Mouse (Mus musculus): Measurements from ENCODE around the gene B4galt2. TPM values are rescaled to one million over a fixed set of nuclear protein-coding genes. Genes with fewer than 3 reads are reported as not detected.

Gene B4galt2
- 1 to 10 TPM; 1.7 to 3.5 (median 2.1) TPM for total RNA-seq (2022)

DNA sequence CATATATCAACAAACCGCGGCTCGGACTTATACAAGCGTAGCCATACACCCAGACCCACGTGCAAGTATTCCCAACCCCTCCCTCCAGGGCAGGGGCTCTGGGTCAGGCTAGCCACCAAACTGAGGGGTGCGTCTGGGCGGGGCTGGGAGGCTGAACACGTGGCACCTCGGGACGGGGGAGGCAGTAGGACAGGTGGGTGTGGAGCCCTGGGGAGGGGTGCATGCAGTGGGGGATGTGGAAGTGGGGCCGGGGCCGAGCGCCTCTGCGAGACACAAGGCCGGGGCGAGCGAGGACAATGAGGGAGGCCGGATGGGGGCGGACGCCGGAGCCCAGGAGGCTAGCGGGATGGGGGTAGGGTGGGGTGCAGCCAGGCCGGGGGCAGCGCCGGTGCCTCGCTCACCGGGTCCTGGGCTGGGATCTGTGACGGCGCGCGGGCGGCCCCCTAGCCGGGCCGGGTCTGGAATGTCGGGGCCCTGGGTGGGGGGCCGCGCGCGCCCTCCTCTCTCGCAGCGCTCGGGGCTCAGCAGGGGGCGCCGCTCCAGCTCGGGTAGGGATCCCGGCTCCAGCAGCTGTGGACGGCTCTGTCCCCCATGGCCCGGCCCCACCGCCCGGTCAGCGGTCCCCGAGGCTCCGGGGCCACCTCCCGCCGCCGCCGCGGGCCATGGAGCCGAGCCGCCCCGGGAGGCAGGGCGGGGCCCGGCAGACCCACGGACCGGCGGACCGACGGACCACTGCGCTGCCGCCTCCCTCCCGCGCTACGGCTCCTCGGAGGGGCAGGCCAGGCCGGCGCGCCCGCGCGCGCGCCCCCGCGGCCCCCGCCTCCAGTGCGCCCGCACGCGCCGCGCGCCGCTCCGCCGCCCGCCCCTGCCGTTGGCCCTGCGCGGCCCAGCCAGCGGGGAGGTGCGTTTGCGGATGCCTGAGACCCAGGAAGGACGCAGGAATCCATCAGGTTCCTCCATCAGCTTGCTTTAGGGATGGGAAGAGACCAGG is at the start of gene B4galt2:
Gene B4galt2 (minus strand): TSS at position 787 of the 991 bp plus-strand sequence.
- peak in 1 of 2 experiments; percentile 41 for DNase-seq (ENCODE audit: low spot score in 2 of 2)

GRCm38 (mm10) chr4:117929391-117929881 is 46.1 kb upstream of the B4galt2 start, which contains the start of gene Artn:
Gene Artn (minus strand): TSS chr4:117929763.
- peak; percentile 13 to 46 for DNase-seq (ENCODE audit: low spot score in 2 of 2)

DNA sequence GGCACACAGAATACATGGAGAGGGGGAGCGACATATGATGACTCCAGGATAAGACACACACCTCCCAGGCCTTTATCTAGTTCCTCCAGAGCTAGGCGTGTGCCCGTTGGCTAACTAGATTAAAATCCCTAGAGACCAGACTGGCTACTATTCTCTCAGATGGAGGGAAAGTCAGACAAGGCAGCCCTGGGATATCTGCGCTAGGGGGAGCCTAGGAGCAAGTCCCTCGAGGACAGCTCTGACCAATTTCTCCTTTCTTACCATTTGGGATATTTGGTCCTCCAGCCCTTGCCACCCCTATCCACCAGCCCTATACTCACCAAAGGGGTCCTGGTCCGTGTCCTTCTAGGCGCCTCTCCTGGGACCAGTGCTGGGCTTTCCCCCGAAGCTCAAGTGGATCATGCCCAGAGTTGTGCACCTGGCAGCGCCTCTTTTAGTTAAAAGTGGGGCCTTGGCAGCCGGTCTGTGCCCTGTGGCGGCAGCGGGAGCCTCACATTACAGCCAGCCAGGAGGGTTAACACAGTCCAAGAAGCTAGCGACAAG is 45.5 kb upstream of the B4galt2 start:
- DNase-seq (ENCODE audit: low spot score in 2 of 2), result peak; percentile 30 to 56

GRCm38 (mm10) chr4:117928234-117928633 is 44.9 kb upstream of the B4galt2 start:
- no peak for DNase-seq (ENCODE audit: low spot score in 2 of 2)

- DNase-seq (ENCODE audit: low spot score in 2 of 2), result peak in 1 of 2 experiments; percentile 10
Observed at GRCm38 (mm10) chr4:117926545-117927482, 43.5 kb upstream of the B4galt2 start.

DNA sequence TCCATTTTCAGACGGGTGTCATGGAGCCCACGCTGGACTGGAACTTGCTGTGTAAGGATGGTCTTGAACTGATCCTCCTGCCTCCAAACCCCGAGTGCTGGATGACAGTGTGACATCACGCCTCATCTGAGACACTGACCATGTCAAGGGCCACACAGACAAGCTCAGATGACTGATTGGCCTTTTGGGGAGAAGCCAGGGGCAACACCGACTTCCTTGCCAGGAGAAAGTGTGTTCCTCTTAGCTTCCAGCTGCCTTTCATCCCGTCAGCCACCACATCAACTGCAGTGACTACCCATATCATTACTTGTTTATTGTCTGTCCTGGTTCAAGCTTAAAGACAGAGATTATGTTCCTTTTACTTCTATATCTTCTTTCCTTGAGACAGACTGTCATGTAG is 41.6 kb upstream of the B4galt2 start:
- no peak for DNase-seq (ENCODE audit: low spot score in 2 of 2)

DNA sequence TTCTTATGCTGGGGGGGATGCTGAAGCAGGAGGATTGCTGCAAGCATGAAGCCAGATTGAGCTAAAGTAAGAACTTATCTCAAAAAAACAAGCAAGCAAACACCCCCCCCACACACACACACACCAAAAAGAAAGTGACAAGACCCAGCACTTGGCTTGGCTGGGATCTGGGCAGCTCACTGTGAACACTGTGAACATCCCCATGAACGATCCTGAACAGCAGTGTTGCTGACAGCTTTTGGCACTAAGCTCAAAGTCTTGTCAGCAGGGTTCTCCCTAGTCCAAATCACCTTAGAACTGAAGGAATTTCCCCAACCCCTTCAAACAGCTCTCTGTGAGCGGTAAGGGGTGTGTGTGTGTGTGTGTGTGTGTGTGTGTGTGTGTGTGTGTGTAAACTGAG is 40.2 kb upstream of the B4galt2 start:
- DNase-seq (ENCODE audit: low spot score in 2 of 2), result no peak

- no peak for DNase-seq (ENCODE audit: low spot score in 2 of 2)
Observed at GRCm38 (mm10) chr4:117921358-117921757, 38.1 kb upstream of the B4galt2 start.

GRCm38 (mm10) chr4:117918762-117919161 is 35.5 kb upstream of the B4galt2 start:
- no peak for DNase-seq (ENCODE audit: low spot score in 2 of 2)

DNA sequence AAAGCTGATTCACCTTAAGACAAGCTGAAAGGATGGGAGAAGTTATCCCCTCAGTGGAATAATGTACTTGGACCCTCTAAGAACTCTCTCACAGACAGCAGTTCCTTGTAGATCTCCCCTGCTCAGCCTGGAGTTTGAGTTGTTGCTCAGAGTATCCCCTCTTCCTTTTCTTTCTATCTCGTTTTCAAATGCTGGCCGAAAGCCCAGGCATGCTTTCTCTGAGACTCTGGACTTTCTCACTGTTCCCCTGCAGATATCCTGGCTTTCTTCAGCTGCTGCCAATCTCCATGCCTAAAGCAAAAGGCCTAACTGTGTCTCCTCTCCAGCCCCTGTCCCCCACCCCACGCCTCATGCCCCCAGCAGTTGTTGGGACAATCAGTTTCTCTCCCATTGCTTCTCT is 35.0 kb upstream of the B4galt2 start:
- no peak for DNase-seq (ENCODE audit: low spot score in 2 of 2)

- DNase-seq (ENCODE audit: low spot score in 2 of 2), result no peak
Observed at GRCm38 (mm10) chr4:117917847-117918246, 34.6 kb upstream of the B4galt2 start.

DNA sequence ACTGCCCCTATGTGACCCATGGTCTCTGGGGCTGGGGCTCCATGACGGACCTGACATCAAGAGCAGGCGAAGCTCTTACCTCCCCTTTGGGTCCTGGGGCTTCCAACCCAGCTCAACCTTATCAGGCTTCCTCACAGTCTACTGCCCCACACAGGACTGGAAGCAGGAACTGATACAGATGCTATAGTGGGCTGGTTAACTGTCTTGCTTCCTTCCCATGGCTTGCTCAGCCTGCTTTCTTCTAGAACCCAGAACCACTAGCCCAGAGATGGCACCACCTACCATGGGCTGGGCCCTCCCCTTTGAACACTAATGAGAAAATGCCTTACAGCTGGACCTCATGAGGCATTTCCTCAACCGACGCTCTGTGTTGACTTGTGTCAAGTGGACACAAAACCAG is 34.1 kb upstream of the B4galt2 start:
- DNase-seq (ENCODE audit: low spot score in 2 of 2), result no peak

GRCm38 (mm10) chr4:117916386-117916785 is 33.1 kb upstream of the B4galt2 start:
- no peak for DNase-seq (ENCODE audit: low spot score in 2 of 2)

DNA sequence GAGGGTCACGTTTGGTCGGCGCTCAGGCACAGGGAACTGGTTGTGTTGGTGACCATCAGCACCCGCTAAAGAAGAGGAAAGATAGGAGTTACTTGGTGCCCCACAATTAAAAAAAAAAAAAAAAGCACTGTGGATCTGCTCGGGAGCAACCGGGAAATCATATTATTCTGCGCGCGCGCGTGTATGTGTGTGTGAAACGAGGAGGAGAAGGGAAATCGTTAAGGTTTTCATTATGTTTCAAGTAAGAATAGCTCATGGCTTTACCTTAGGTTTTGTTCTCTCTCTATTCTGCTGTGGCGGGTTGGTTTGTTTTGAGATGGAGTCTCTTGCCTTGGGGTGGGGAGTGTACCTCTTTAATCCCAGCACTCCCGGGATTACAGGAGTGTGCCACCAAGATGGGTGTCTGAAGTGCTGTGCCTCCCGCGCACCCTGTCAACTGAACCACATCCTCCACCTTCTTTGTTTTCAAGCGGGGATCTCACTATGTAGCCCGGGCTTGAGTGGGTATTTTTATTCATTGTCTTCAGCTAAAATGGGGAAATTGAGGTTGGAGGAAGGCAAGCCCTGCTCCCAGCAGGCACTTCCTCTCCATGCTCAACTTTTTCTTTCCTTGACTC is 32.3 kb upstream of the B4galt2 start:
- no peak for DNase-seq (ENCODE audit: low spot score in 2 of 2)

DNA sequence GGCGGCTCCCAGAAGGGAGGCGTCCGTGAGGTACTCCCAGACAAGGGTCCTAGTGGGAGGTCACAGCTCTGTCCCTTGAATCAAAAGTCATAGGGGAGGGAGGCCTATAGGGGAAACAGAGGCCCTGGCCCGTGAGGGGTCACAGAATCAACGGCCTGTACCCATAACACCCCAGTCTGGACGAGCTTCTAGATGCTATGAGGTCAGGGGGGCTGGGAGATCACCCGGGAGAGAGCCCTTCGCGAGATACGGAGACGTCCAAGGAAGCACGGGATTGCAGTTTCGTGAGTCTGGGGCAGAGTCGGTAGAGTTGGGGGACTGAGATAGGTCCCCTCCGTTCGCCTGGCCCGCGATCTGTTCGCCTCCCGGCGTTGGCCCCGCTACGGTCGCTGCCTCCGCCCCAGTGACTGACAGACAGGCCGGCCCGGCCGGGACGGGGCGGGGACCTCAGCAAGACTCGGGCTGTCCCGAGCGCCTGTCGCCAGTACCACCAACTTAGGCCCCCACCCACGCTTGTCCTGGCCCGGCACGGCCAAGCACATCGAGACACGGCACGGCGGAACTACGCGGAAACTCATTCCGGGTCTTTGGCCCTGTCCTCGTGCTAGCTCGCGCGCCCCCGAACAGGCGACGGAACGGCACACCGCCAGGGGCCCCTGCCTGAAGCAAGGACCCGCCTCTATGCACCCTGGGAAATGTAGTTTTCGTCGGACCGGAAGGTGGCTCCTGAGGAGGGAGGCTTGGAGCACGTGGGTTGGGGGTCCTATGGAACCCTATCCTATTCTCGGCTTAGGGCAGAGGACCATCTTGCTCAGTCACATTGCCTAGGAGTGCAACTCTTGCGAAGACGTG is 31.5 kb upstream of the B4galt2 start, which contains the start of gene Ipo13:
Gene Ipo13 (minus strand): TSS at position 409 of the 852 bp plus-strand sequence.
- DNase-seq (ENCODE audit: low spot score in 2 of 2), result peak; percentile 90 to 91

- DNase-seq (ENCODE audit: low spot score in 2 of 2), result peak; percentile 74 to 86
Observed at GRCm38 (mm10) chr4:117914031-117914430, 30.7 kb upstream of the B4galt2 start.

GRCm38 (mm10) chr4:117913421-117913820 is 30.1 kb upstream of the B4galt2 start:
- DNase-seq (ENCODE audit: low spot score in 2 of 2), result peak in 1 of 2 experiments; percentile 43

DNA sequence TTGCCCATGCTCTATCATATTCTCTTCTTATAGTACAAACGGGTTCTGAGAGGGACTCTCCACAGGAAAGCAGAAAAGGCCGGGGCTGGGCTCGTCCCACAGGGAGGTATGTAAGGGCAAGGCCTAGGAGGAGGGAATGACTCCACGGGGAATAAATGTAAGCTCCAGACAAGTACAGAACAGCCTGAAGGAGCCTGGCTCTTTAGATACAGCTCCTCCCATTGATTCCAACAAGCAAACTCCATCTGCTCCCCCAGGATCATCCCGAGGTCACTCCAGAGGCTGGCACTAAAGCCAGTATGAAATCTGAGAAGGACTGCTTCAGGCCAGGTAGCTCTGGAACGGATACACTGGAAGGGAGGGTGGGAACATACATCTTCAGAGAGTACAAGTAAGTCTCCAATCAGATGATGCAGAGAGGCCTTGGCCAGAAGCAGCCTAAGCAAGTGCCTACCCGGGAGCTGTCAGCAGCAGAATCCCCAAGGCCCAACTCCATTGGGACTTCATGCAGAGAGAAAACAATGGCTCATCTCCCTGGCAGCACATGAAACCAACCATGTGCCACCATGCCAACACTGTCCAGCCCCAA is 29.5 kb upstream of the B4galt2 start:
- DNase-seq (ENCODE audit: low spot score in 2 of 2), result no peak

- peak in 1 of 2 experiments; percentile 22 for DNase-seq (ENCODE audit: low spot score in 2 of 2)
Observed at GRCm38 (mm10) chr4:117912131-117912561, 28.9 kb upstream of the B4galt2 start.

All from gastrocnemius, adult 8-10 months (tissue).